In genomic region chr9:61914203-61914916, GRCm38 (mm10) we compare ENCODE assay signal across 8 mouse cellular contexts. TPM values are rescaled to one million over a fixed set of nuclear protein-coding genes. Genes with fewer than 3 reads are reported as not detected.
A peak's percentile ranks its signal among the peaks of the same experiment; 100 is the strongest.
DNase-seq lines count a peak whose midpoint lies in the region; ATAC-seq lines count a peak whose summit lies in the region.

TSS of gene Rplp1 (minus strand) at chr9:61914542.

- peak within 1 kb of the TSS; percentile 85 for H3K4me2 ChIP-seq in hindbrain, embryonic 14.5 days (replicated peaks)

- H3K9me3 ChIP-seq in hindbrain, embryonic 14.5 days (ENCODE audit: control insufficient read depth, low read length): no peaks in the 10 kb centered on the region

- peak; percentile 97 for DNase-seq in R1 (ENCODE audit: low read depth, low spot score)
- peak; percentile 97 for DNase-seq in cerebellum, postnatal 25 days
- peak; percentile 87 to 92 for DNase-seq in frontal cortex, postnatal 25 days (ENCODE audit: low spot score in 2 of 2)
- peak; percentile 95 for DNase-seq in hindbrain, embryonic 14.5 days (ENCODE audit: low spot score)
- DNase-seq in layer of hippocampus, postnatal 36 days: peak; percentile 96
- DNase-seq in lung, postnatal 36 days: peak; percentile 99
- DNase-seq in retina, postnatal 1 day: peak; percentile 98
- DNase-seq in urinary bladder, adult 18-20 months (ENCODE audit: low spot score in 2 of 2): peak; percentile 91 to 95

- peaks cover 28% of the 10 kb centered on the region for H3K36me3 ChIP-seq in hindbrain, embryonic 14.5 days (replicated peaks; ENCODE audit: control insufficient read depth, insufficient read depth)

- WGBS in hindbrain, embryonic 14.5 days: under 1% methylated on average over 69 of the region's 70 CpGs

- H3K4me1 ChIP-seq in hindbrain, embryonic 14.5 days (replicated peaks; ENCODE audit: control insufficient read depth, insufficient read depth, low read length): peaks cover 12% of the 10 kb centered on the region

- peak; percentile 98 for ATAC-seq in hindbrain, embryonic 14.5 days (ENCODE audit: low FRiP score)

- no peaks in the 10 kb centered on the region for H3K27me3 ChIP-seq in hindbrain, embryonic 14.5 days (ENCODE audit: control insufficient read depth, insufficient read depth, low read length)

- peak within 1 kb of the TSS; percentile 84 for H3K27ac ChIP-seq in hindbrain, embryonic 14.5 days

- H3K9ac ChIP-seq in hindbrain, embryonic 14.5 days: peak within 1 kb of the TSS; percentile 76

- peak within 1 kb of the TSS; percentile 61 for H3K4me3 ChIP-seq in hindbrain, embryonic 14.5 days (replicated peaks; ENCODE audit: low read length)

RNA-seq across cellular contexts. Expression of gene Rplp1, which starts in this region (rescaled TPM):
- 1,005 and 1,169 TPM in 2 replicates for polyA plus RNA-seq in hindbrain, embryonic 14.5 days (2014; fragmentation: Nextera tagmentation; extraction: Ambion mirVana)
- total RNA-seq in layer of hippocampus, postnatal 36 days (2021): 1,000 to 10,000 TPM; 1,474 to 1,494 TPM

Comparison
In these comparisons a context has a peak if more than half of its experiments do, and no peak if none do; other contexts are left out.
1. Peak in every context shown above with its lines: DNase-seq, ATAC-seq, H3K4me3 ChIP-seq and H3K27ac ChIP-seq.